Mouse (Mus musculus): ENCODE measurements around the gene Snx10.

DNA sequence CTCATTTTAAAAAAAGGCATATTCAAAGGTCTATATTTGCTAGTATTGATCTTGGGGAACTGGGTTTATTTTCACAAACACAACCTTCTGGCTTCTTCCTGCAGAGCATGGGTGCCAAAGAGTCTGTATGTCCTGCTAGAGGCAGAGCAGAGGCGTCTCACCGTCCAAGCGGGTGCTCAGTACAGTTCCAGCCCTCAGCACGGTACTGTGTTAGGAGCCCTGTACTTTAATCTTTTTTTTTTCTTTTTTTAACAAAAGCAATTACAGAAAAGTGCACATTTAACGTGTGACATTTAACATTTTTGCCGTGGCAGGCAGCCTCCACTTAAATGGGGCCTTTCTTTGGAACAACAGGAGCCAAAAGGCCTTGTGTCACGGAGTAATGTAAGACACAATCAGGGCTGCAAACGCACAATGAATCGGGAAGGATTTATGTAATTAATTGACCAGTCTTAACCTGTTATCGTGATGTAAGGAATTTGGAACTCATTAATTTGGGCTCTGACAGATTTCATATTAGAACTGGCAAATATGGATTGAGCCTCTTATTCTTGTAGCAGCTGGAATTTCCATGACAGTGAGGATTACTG, 69.8 kb downstream of the Snx10 start:
- TF ChIP-seq ZNF384 (IDR thresholded peaks at IDR 0.05; ENCODE audit: low read depth, low read length) = no peak
- no peak for TF ChIP-seq HCFC1 (IDR thresholded peaks at IDR 0.05; ENCODE audit: borderline replicate concordance, insufficient read depth, low read length)
- no peak for TF ChIP-seq ZC3H11A (IDR thresholded peaks at IDR 0.05; ENCODE audit: borderline replicate concordance, low read depth, low read length)

All from ES-E14 (cell line).